Mouse (Mus musculus) MEL (cell line): ENCODE results near the gene Map7. TPM values are rescaled to one million over a fixed set of nuclear protein-coding genes. Genes with fewer than 3 reads are reported as not detected.

Source experiments
- DNase-seq: peaks from one replicate; pipeline ENCODE4 v3.0.0; 2011; ENCODE audit warnings: low read depth, low spot score
- H3K27ac ChIP-seq: 2 replicates; pipeline ENCODE4 v1.5.1; 2012; ENCODE audit warnings: low read depth, mild to moderate bottlenecking, control low read depth, low read length, moderate library complexity; ENCODE audit not compliant: control insufficient read depth
- H3K27me3 ChIP-seq, 2 experiments: fragments of 150-350 bp in 1 of 2; sonication (generic) in 1 of 2; 2 replicates each; pipeline ENCODE4 v1.6.1; 2012; ENCODE audit warnings: low read length in 2 of 2, mild to moderate bottlenecking in 2 of 2, improper control_type of control experiment in 1 of 2, moderate library complexity in 1 of 2; ENCODE audit not compliant: insufficient read depth in 2 of 2, control insufficient read depth in 1 of 2
- H3K36me3 ChIP-seq, 2 experiments: 2 replicates each; pipeline ENCODE4 v1.6.1; 2012 to 2014; ENCODE audit warnings: low read length in 2 of 2, improper control_type of control experiment in 1 of 2, inconsistent platforms in 1 of 2, mild to moderate bottlenecking in 1 of 2; ENCODE audit not compliant: insufficient read depth in 2 of 2, control insufficient read depth in 1 of 2
- H3K4me1 ChIP-seq, 2 experiments: fragments of 150-350 bp in 1 of 2; sonication (generic) in 1 of 2; 2 replicates each; pipeline ENCODE4 v1.6.1; 2012; ENCODE audit warnings: low read length in 2 of 2, improper control_type of control experiment in 1 of 2, mild to moderate bottlenecking in 1 of 2; ENCODE audit not compliant: insufficient read depth in 2 of 2, control insufficient read depth in 1 of 2
- H3K4me3 ChIP-seq, 2 experiments: fragments of 150-350 bp in 1 of 2; sonication (generic) in 1 of 2; 2 replicates each; pipeline ENCODE4 v1.5.1; 2012; ENCODE audit warnings: low read depth in 2 of 2, low read length in 2 of 2, mild to moderate bottlenecking in 2 of 2, moderate library complexity in 2 of 2, control low read depth in 1 of 2, improper control_type of control experiment in 1 of 2; ENCODE audit not compliant: control insufficient read depth in 1 of 2, insufficient read depth in 1 of 2
- H3K79me2 ChIP-seq: 2 replicates; pipeline ENCODE4 v1.6.1; 2012; ENCODE audit warnings: mild to moderate bottlenecking, low read length, moderate library complexity; ENCODE audit not compliant: control insufficient read depth, poor library complexity, insufficient read depth
- H3K9ac ChIP-seq: 2 replicates; pipeline ENCODE4 v1.6.1; 2012; ENCODE audit warnings: low read depth, mild to moderate bottlenecking, control low read depth, low read length, moderate library complexity; ENCODE audit not compliant: control insufficient read depth, poor library complexity, severe bottlenecking
- H3K9me3 ChIP-seq: fragments of 150-350 bp; sonication (generic); replicated peaks from 2 replicates; pipeline ENCODE4 v1.6.1; 2012; ENCODE audit warnings: mild to moderate bottlenecking, low read length, improper control_type of control experiment, moderate library complexity; ENCODE audit not compliant: insufficient read depth
- CHD2 ChIP-seq: IDR thresholded peaks from 2 replicates; pipeline ENCODE4 v1.6.1; 2011; ENCODE audit warnings: low read length, improper control_type of control experiment
- EP300 ChIP-seq, 2 experiments: IDR thresholded peaks; 2 replicates each; pipeline ENCODE4 v1.6.1; 2011; ENCODE audit warnings: improper control_type of control experiment in 2 of 2, low read length in 2 of 2, low read depth in 1 of 2, mild to moderate bottlenecking in 1 of 2
- ETS1 ChIP-seq: IDR thresholded peaks from 2 replicates; pipeline ENCODE4 v1.6.1; 2012; ENCODE audit warnings: low read depth, mild to moderate bottlenecking, inconsistent platforms, low read length, improper control_type of control experiment, moderate library complexity
- GABPA ChIP-seq: IDR thresholded peaks from 2 replicates; pipeline ENCODE4 v1.6.1; 2012; ENCODE audit warnings: low read depth, mild to moderate bottlenecking, inconsistent platforms, low read length, improper control_type of control experiment, moderate library complexity
- GATA1 ChIP-seq: IDR thresholded peaks from 2 replicates; pipeline ENCODE4 v1.6.1; 2011; ENCODE audit warnings: low read depth, low read length, improper control_type of control experiment
- HCFC1 ChIP-seq: IDR thresholded peaks from 2 replicates; pipeline ENCODE4 v1.6.1; 2012; ENCODE audit warnings: low read depth, mild to moderate bottlenecking, inconsistent platforms, low read length, improper control_type of control experiment, moderate library complexity
- KAT2A ChIP-seq: conservative IDR thresholded peaks from 2 replicates; pipeline ENCODE4 v1.6.1; 2012; ENCODE audit warnings: low read depth, low read length, improper control_type of control experiment, inconsistent platforms
- MAFK ChIP-seq: IDR thresholded peaks from 2 replicates; pipeline ENCODE4 v1.6.1; 2011; ENCODE audit warnings: low read depth, mild to moderate bottlenecking, low read length, improper control_type of control experiment, borderline replicate concordance
- MXI1 ChIP-seq: IDR thresholded peaks from 2 replicates; pipeline ENCODE4 v1.6.1; 2011; ENCODE audit warnings: mild to moderate bottlenecking, low read depth, low read length, improper control_type of control experiment
- MYB ChIP-seq: IDR thresholded peaks from 2 replicates; pipeline ENCODE4 v1.6.1; 2011; ENCODE audit warnings: mild to moderate bottlenecking, low read depth, low read length, improper control_type of control experiment
- MYC ChIP-seq: IDR thresholded peaks from 2 replicates; pipeline ENCODE4 v1.6.1; 2011; ENCODE audit warnings: low read depth, mild to moderate bottlenecking, low read length, improper control_type of control experiment, moderate library complexity
- NRF1 ChIP-seq: IDR thresholded peaks from 2 replicates; pipeline ENCODE4 v1.6.1; 2014; ENCODE audit warnings: low read depth, mild to moderate bottlenecking, inconsistent platforms, low read length, improper control_type of control experiment, moderate library complexity; ENCODE audit not compliant: poor library complexity, insufficient read depth, severe bottlenecking
- RCOR1 ChIP-seq: IDR thresholded peaks from 2 replicates; pipeline ENCODE4 v1.6.1; 2012; ENCODE audit warnings: low read depth, mild to moderate bottlenecking, inconsistent platforms, low read length, improper control_type of control experiment
- SMC3 ChIP-seq: IDR thresholded peaks from 2 replicates; pipeline ENCODE4 v1.6.1; 2011; ENCODE audit warnings: low read depth, low read length, improper control_type of control experiment
- TCF12 ChIP-seq: IDR thresholded peaks from 2 replicates; pipeline ENCODE4 v1.6.1; 2014; ENCODE audit warnings: low read depth, mild to moderate bottlenecking, inconsistent platforms, low read length, improper control_type of control experiment, moderate library complexity
- ZMIZ1 ChIP-seq: IDR thresholded peaks from 2 replicates; pipeline ENCODE4 v1.6.1; 2012; ENCODE audit warnings: low read depth, mild to moderate bottlenecking, inconsistent platforms, low read length, improper control_type of control experiment, moderate library complexity
- polyA plus RNA-seq, 2 experiments: library from polyadenylated mRNA; stranded (reverse) in 1 of 2; unstranded in 1 of 2; fragments of >175 nt in 1 of 2; fragments of >200 nt in 1 of 2; gene quantifications; 2 replicates each; pipeline versions ENCODE4 v1.2.1 to v1.2.4; 2012; ENCODE audit warnings: low replicate concordance in 2 of 2, low read depth in 1 of 2; ENCODE audit not compliant: insufficient read length in 2 of 2, insufficient read depth in 1 of 2, missing spikeins in 1 of 2
- total RNA-seq: library from RNA; depleted of rRNA; stranded (reverse); fragments of 300-350 nt; gene quantifications from 2 replicates; pipeline ENCODE4 v1.2.3, GENCODE M21; 2012

Gene Map7
- total and polyA plus RNA-seq, 3 experiments, result 3.1 to 9.5 TPM; not detected in 1

- Histone ChIP-seq H3K4me3 (no peak overlapping the region), H3K27me3 (no peaks in the 10 kb centered on the region), H3K4me1 (no peaks in the 10 kb centered on the region), H3K79me2 (no peaks in the 10 kb centered on the region), H3K9me3 (no peaks in the 10 kb centered on the region), H3K9ac (no peak overlapping the region), H3K36me3 (no peaks in the 10 kb centered on the region), H3K27ac (no peak overlapping the region)
- DNase-seq, result no peak
- TF ChIP-seq HCFC1 (no peak), KAT2A (no peak), CHD2 (no peak)
Measured at GRCm38 (mm10) chr10:20202171-20202570, 53.9 kb downstream of the Map7 start.

GRCm38 (mm10) chr10:20202818-20203217 lies 54.5 kb downstream of the Map7 start:
- H3K79me2 ChIP-seq, result no peaks in the 10 kb centered on the region
- no peaks in the 10 kb centered on the region for H3K27me3 ChIP-seq
- H3K9me3 ChIP-seq, result no peaks in the 10 kb centered on the region
- H3K4me3 ChIP-seq, result no peak overlapping the region
- H3K4me1 ChIP-seq, result no peaks in the 10 kb centered on the region
- H3K27ac ChIP-seq, result no peak overlapping the region
- no peaks in the 10 kb centered on the region for H3K36me3 ChIP-seq
- TF ChIP-seq NRF1, result no peak
- TF ChIP-seq EP300 (IDR thresholded peaks at IDR 0.05; ENCODE audit: low read depth in 1 of 2, low read length in 2 of 2), result no peak
- TF ChIP-seq MAFK, result no peak
- TF ChIP-seq RCOR1, result no peak
- no peak for TF ChIP-seq MYC
- no peak for DNase-seq
- no peak overlapping the region for H3K9ac ChIP-seq

GRCm38 (mm10) chr10:20203502-20203901 lies 55.2 kb downstream of the Map7 start:
- no peaks in the 10 kb centered on the region for H3K36me3 ChIP-seq
- no peaks in the 10 kb centered on the region for H3K9me3 ChIP-seq
- TF ChIP-seq KAT2A, result no peak
- TF ChIP-seq TCF12, result no peak
- no peak for TF ChIP-seq MYB
- no peak for TF ChIP-seq ETS1
- TF ChIP-seq GATA1, result no peak
- no peak for TF ChIP-seq MAFK
- no peak for TF ChIP-seq SMC3
- no peak for TF ChIP-seq MXI1
- no peak for TF ChIP-seq GABPA
- TF ChIP-seq ZMIZ1, result no peak
- TF ChIP-seq MYC, result no peak
- DNase-seq, result no peak
- no peaks in the 10 kb centered on the region for H3K79me2 ChIP-seq
- H3K4me3 ChIP-seq, result no peak overlapping the region
- no peaks in the 10 kb centered on the region for H3K4me1 ChIP-seq
- H3K9ac ChIP-seq, result no peak overlapping the region
- no peaks in the 10 kb centered on the region for H3K27me3 ChIP-seq
- no peak overlapping the region for H3K27ac ChIP-seq
